Mouse (Mus musculus) liver, adult 2 months (tissue): ENCODE measurements around the gene Gm11077. TPM values are rescaled to one million over a fixed set of nuclear protein-coding genes. Genes with fewer than 3 reads are reported as not detected.
A peak's percentile ranks its signal among the peaks of the same experiment; 100 is the strongest.

ENCODE experiments used
- DNase-seq: peaks from one replicate; pipeline ENCODE4 v3.0.0-alpha.2; 2011; ENCODE audit warnings: low read depth, low spot score; ENCODE audit errors: extremely low read depth
- H3K27ac ChIP-seq: fragments of 200-500 bp; replicated peaks from 2 replicates; pipeline ENCODE4 v1.5.1; 2012; ENCODE audit warnings: low read depth, mild to moderate bottlenecking, control low read depth, inconsistent platforms, low read length; ENCODE audit not compliant: insufficient read depth
- H3K27me3 ChIP-seq: fragments of 200-500 bp; 2 replicates; pipeline ENCODE4 v1.6.1; 2012; ENCODE audit warnings: mild to moderate bottlenecking, moderate library complexity, low read length, inconsistent platforms; ENCODE audit not compliant: control insufficient read depth, insufficient read depth
- H3K36me3 ChIP-seq: fragments of 200-500 bp; 2 replicates; pipeline ENCODE4 v1.6.1; 2012; ENCODE audit warnings: low read length, inconsistent platforms; ENCODE audit not compliant: control insufficient read depth, insufficient read depth
- H3K4me1 ChIP-seq: fragments of 200-500 bp; 2 replicates; pipeline ENCODE4 v1.6.1; 2011; ENCODE audit warnings: low read length; ENCODE audit not compliant: control insufficient read depth, insufficient read depth
- H3K4me3 ChIP-seq: fragments of 200-500 bp; 2 replicates; pipeline ENCODE4 v1.5.1; 2011; ENCODE audit warnings: low read depth, mild to moderate bottlenecking, control low read depth, low read length, moderate library complexity; ENCODE audit not compliant: insufficient read depth
- H3K79me2 ChIP-seq: fragments of 200-500 bp; 2 replicates; pipeline ENCODE4 v1.6.1; 2012; ENCODE audit warnings: inconsistent platforms, mild to moderate bottlenecking, low read length, moderate library complexity; ENCODE audit not compliant: control insufficient read depth, insufficient read depth
- H3K9ac ChIP-seq: fragments of 200-500 bp; 2 replicates; pipeline ENCODE4 v1.6.1; 2012; ENCODE audit warnings: low read depth, mild to moderate bottlenecking, control low read depth, inconsistent platforms, low read length
- CTCF ChIP-seq: fragments of 200-500 bp; IDR thresholded peaks from 2 replicates; pipeline ENCODE4 v1.5.1; 2011; ENCODE audit warnings: low read depth, low read length, control low read depth
- POLR2A ChIP-seq: fragments of 200-500 bp; IDR thresholded peaks from 2 replicates; pipeline ENCODE4 v1.6.1; 2011; ENCODE audit warnings: low read length, control low read depth; ENCODE audit not compliant: insufficient read depth; ENCODE audit errors: extremely low read depth
- WGBS: fragments of 180-500 bp; shearing (Covaris S2); methylation state at CpG from one replicate; pipeline ENCODE4 v1.1.7; 2018; 5-methylcytosine and 5-hydroxymethylcytosine counted together
- polyA plus RNA-seq: library from polyadenylated mRNA; depleted of rRNA; stranded (reverse); fragments of >200 nt; gene quantifications from 2 replicates; pipeline ENCODE4 v1.2.3, GENCODE M21; 2012
- total RNA-seq: library from RNA; depleted of rRNA; stranded (reverse); fragments of >200 nt; gene quantifications from 2 replicates; pipeline ENCODE4 v1.2.3, GENCODE M21; 2014

The Gm11077 gene
- total and polyA plus RNA-seq, 2 experiments: not detected

DNA sequence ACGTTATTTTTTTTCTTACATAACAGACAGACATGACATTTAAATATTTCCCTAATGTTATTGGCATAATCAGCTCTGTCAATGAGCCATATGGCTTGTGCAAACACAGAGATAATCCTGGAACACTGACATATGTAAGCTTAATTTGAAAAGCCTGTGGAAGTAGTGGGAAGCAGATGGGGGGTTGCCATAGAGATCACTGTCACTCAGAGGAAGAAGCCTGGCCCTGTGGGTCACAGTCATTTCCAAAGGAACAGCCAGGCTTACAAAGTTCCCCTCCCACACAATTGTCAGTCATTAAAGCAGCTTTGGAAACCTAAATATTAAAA is 2.3 kb downstream of the Gm11077 start:
- WGBS: 92% methylated on average over 1 of the region's 1 CpGs
- Histone ChIP-seq H3K36me3 (no peaks in the 10 kb centered on the region), H3K27me3 (no peaks in the 10 kb centered on the region), H3K79me2 (no peaks in the 10 kb centered on the region), H3K9ac (no peak overlapping the region), H3K4me3 (no peak overlapping the region), H3K27ac (no peak overlapping the region), H3K4me1 (0 out of 2 replicates have a peak, but pooled peaks cover 2% of the 10 kb centered on the region)
- no peak for DNase-seq
- TF ChIP-seq CTCF: no peak
- no peak for TF ChIP-seq POLR2A

GRCm38 (mm10) chr6:140732971-140733640 is 4.0 kb downstream of the Gm11077 start:
- DNase-seq: no peak
- H3K79me2 ChIP-seq: no peaks in the 10 kb centered on the region
- peak overlapping the region; percentile 2; the same call in 1 of the 2 replicates for H3K4me3 ChIP-seq
- no peaks in the 10 kb centered on the region for H3K36me3 ChIP-seq
- no peak overlapping the region for H3K9ac ChIP-seq
- TF ChIP-seq POLR2A (no peak), CTCF (no peak)
- 35% methylated on average over 10 of the region's 10 CpGs for WGBS
- no peaks in the 10 kb centered on the region for H3K27me3 ChIP-seq
- 0 out of 2 replicates have a peak, but pooled peaks cover 2% of the 10 kb centered on the region for H3K4me1 ChIP-seq
- H3K27ac ChIP-seq: no peak overlapping the region

DNA sequence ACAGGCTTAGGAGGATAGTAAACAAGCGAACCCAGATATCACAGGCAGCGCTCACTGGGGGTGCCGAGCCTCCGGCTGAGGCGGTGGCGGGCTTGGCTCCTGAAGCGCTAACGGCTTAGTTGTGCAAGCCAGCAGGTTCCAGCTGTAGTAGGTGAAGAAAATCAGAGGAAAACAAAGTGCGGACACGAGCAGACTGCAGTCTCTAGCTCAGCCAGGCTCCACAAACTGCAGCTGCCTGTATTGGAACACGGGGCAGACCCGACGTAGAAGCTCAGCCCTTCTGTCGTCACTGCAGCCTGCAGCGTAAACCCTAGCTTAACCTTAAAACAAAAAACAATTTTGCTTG is 4.5 kb downstream of the Gm11077 start:
- no peak overlapping the region for H3K9ac ChIP-seq
- peak; percentile 28 for DNase-seq
- peak overlapping the region; percentile 2; the same call in 1 of the 2 replicates for H3K4me3 ChIP-seq

GRCm38 (mm10) chr6:140745586-140745985 is 16.5 kb downstream of the Gm11077 start:
- no peaks in the 10 kb centered on the region for H3K27me3 ChIP-seq
- DNase-seq: peak; percentile 99
- TF ChIP-seq CTCF (no peak), POLR2A (no peak)
- H3K4me3 ChIP-seq: no peak overlapping the region
- H3K79me2 ChIP-seq: no peaks in the 10 kb centered on the region
- H3K4me1 ChIP-seq: peaks cover 11% of the 10 kb centered on the region
- H3K9ac ChIP-seq: no peak overlapping the region
- peak overlapping the region; percentile 51 for H3K27ac ChIP-seq
- no peaks in the 10 kb centered on the region for H3K36me3 ChIP-seq
- WGBS: 18% methylated on average over 3 of the region's 3 CpGs

More for the DNA sequence above, 4.5 kb downstream of the Gm11077 start:
- no peak for TF ChIP-seq POLR2A
- no peak for TF ChIP-seq CTCF
- Histone ChIP-seq H3K27ac (no peak overlapping the region), H3K36me3 (no peaks in the 10 kb centered on the region), H3K4me1 (0 out of 2 replicates have a peak, but pooled peaks cover 2% of the 10 kb centered on the region), H3K27me3 (no peaks in the 10 kb centered on the region), H3K79me2 (no peaks in the 10 kb centered on the region)
- 10% methylated on average over 15 of the region's 15 CpGs for WGBS

- H3K4me1 ChIP-seq: peaks cover 11% of the 10 kb centered on the region
- H3K27me3 ChIP-seq: no peaks in the 10 kb centered on the region
- no peaks in the 10 kb centered on the region for H3K79me2 ChIP-seq
- H3K27ac ChIP-seq: 0 out of 2 replicates have a peak overlapping the region, but pooled peaks have one; percentile 10
- no peaks in the 10 kb centered on the region for H3K36me3 ChIP-seq
- TF ChIP-seq CTCF (no peak), POLR2A (no peak)
- no peak overlapping the region for H3K4me3 ChIP-seq
- no peak overlapping the region for H3K9ac ChIP-seq
- 38% methylated on average over 2 of the region's 2 CpGs for WGBS
- peak; percentile 78 for DNase-seq
Observed at GRCm38 (mm10) chr6:140747591-140747990, 18.5 kb downstream of the Gm11077 start.

- Histone ChIP-seq H3K79me2 (no peaks in the 10 kb centered on the region), H3K9ac (no peak overlapping the region), H3K4me1 (peaks cover 6% of the 10 kb centered on the region), H3K27ac (0 out of 2 replicates have a peak overlapping the region, but pooled peaks have one; percentile 10), H3K4me3 (no peak overlapping the region), H3K27me3 (no peaks in the 10 kb centered on the region), H3K36me3 (no peaks in the 10 kb centered on the region)
- 73% methylated on average over 8 of the region's 8 CpGs for WGBS
- no peak for DNase-seq
- TF ChIP-seq CTCF (no peak), POLR2A (no peak)
Observed at GRCm38 (mm10) chr6:140750371-140751080, 21.4 kb downstream of the Gm11077 start.
